Mouse (Mus musculus): Measurements from ENCODE around the gene Ryr1.

- TF ChIP-seq CTCF (IDR thresholded peaks at IDR 0.05), result peak; percentile 75
- no peak for TF ChIP-seq EP300 (IDR thresholded peaks at IDR 0.05)
These were observed 74.2 kb downstream of the Ryr1 start for GRCm38 (mm10) chr7:29050797-29051196.

Data from lung, postnatal 0 days (tissue).